Mouse (Mus musculus): ENCODE measurements at regions not wholly inside any gene's neighbourhood (a gene's known extent, or its start where the extent isn't known, plus 50 kb on each side); places are given as distances from the start of the nearest gene placed in this dataset.

GRCm38 (mm10) chr16:93041399-93041798 lies 215.4 kb upstream of the Runx1 start:
- Histone ChIP-seq H3K4me1 (ENCODE audit: insufficient read depth, low read depth, low read length) (no peaks in the 10 kb centered on the region), H3K36me3 (replicated peaks) (no peaks in the 10 kb centered on the region), H3K27me3 (ENCODE audit: insufficient read depth, low read length) (peaks cover 29% of the 10 kb centered on the region), H3K9me3 (replicated peaks) (peaks cover 6% of the 10 kb centered on the region), H3K4me3 (ENCODE audit: low read depth, low read length) (no peak overlapping the region)
- DNase-seq (ENCODE audit: low spot score) = no peak
- TF ChIP-seq CTCF (IDR thresholded peaks at IDR 0.05; ENCODE audit: low read depth, low read length) (no peak), TAL1 (conservative IDR thresholded peaks at IDR 0.05; ENCODE audit: low read depth, low read length) (no peak), POLR2AphosphoS5 (IDR thresholded peaks at IDR 0.05; ENCODE audit: insufficient replicate concordance, low read depth, low read length) (no peak), GATA2 (IDR thresholded peaks at IDR 0.05; ENCODE audit: borderline replicate concordance, low read depth, low read length) (no peak), GATA1 (IDR thresholded peaks at IDR 0.05; ENCODE audit: borderline replicate concordance, low read length) (no peak)
- ATAC-seq (ENCODE audit: extremely low read depth, insufficient number of reproducible peaks, low FRiP score, poor library complexity, severe bottlenecking) = no peak

- H3K9me3 ChIP-seq (replicated peaks) = peaks cover 9% of the 10 kb centered on the region
- H3K27me3 ChIP-seq (ENCODE audit: insufficient read depth, low read length) = peaks cover 21% of the 10 kb centered on the region
- no peak overlapping the region for H3K4me3 ChIP-seq (ENCODE audit: low read depth, low read length)
- ATAC-seq (ENCODE audit: extremely low read depth, insufficient number of reproducible peaks, low FRiP score, poor library complexity, severe bottlenecking) = no peak
- H3K36me3 ChIP-seq (replicated peaks) = no peaks in the 10 kb centered on the region
- peaks cover 25% of the 10 kb centered on the region for H3K4me1 ChIP-seq (ENCODE audit: insufficient read depth, low read depth, low read length)
- TF ChIP-seq GATA1 (IDR thresholded peaks at IDR 0.05; ENCODE audit: borderline replicate concordance, low read length) (no peak), TAL1 (conservative IDR thresholded peaks at IDR 0.05; ENCODE audit: low read depth, low read length) (no peak), CTCF (IDR thresholded peaks at IDR 0.05; ENCODE audit: low read depth, low read length) (no peak), GATA2 (IDR thresholded peaks at IDR 0.05; ENCODE audit: borderline replicate concordance, low read depth, low read length) (no peak), POLR2AphosphoS5 (IDR thresholded peaks at IDR 0.05; ENCODE audit: insufficient replicate concordance, low read depth, low read length) (no peak)
- no peak for DNase-seq (ENCODE audit: low spot score)
Observed at GRCm38 (mm10) chr16:93035626-93036025, 209.7 kb upstream of the Runx1 start.

- TF ChIP-seq GATA2 (IDR thresholded peaks at IDR 0.05; ENCODE audit: borderline replicate concordance, low read depth, low read length) (no peak), GATA1 (IDR thresholded peaks at IDR 0.05; ENCODE audit: borderline replicate concordance, low read length) (no peak), CTCF (IDR thresholded peaks at IDR 0.05; ENCODE audit: low read depth, low read length) (no peak), TAL1 (conservative IDR thresholded peaks at IDR 0.05; ENCODE audit: low read depth, low read length) (no peak), POLR2AphosphoS5 (IDR thresholded peaks at IDR 0.05; ENCODE audit: insufficient replicate concordance, low read depth, low read length) (no peak)
- DNase-seq (ENCODE audit: low spot score) (no peak), ATAC-seq (ENCODE audit: extremely low read depth, insufficient number of reproducible peaks, low FRiP score, poor library complexity, severe bottlenecking) (no peak)
- Histone ChIP-seq H3K4me3 (ENCODE audit: low read depth, low read length) (no peak overlapping the region), H3K9me3 (replicated peaks) (peaks cover 4% of the 10 kb centered on the region), H3K4me1 (ENCODE audit: insufficient read depth, low read depth, low read length) (peaks cover 30% of the 10 kb centered on the region), H3K36me3 (replicated peaks) (no peaks in the 10 kb centered on the region), H3K27me3 (ENCODE audit: insufficient read depth, low read length) (peaks cover 17% of the 10 kb centered on the region)
Observed at GRCm38 (mm10) chr16:93033943-93034342, 208.0 kb upstream of the Runx1 start.

GRCm38 (mm10) chr16:93031624-93032023 lies 205.7 kb upstream of the Runx1 start:
- TF ChIP-seq GATA2 (IDR thresholded peaks at IDR 0.05; ENCODE audit: borderline replicate concordance, low read depth, low read length) (no peak), CTCF (IDR thresholded peaks at IDR 0.05; ENCODE audit: low read depth, low read length) (no peak), POLR2AphosphoS5 (IDR thresholded peaks at IDR 0.05; ENCODE audit: insufficient replicate concordance, low read depth, low read length) (no peak), GATA1 (IDR thresholded peaks at IDR 0.05; ENCODE audit: borderline replicate concordance, low read length) (no peak)

GRCm38 (mm10) chr16:93028640-93029039 lies 202.7 kb upstream of the Runx1 start:
- Histone ChIP-seq H3K27me3 (ENCODE audit: insufficient read depth, low read length) (peaks cover 25% of the 10 kb centered on the region), H3K36me3 (replicated peaks) (no peaks in the 10 kb centered on the region), H3K4me3 (ENCODE audit: low read depth, low read length) (no peak overlapping the region), H3K4me1 (ENCODE audit: insufficient read depth, low read depth, low read length) (peaks cover 37% of the 10 kb centered on the region), H3K9me3 (replicated peaks) (peaks cover 4% of the 10 kb centered on the region)
- TF ChIP-seq TAL1 (conservative IDR thresholded peaks at IDR 0.05; ENCODE audit: low read depth, low read length) = no peak
- no peak for TF ChIP-seq GATA2 (IDR thresholded peaks at IDR 0.05; ENCODE audit: borderline replicate concordance, low read depth, low read length)
- no peak for TF ChIP-seq POLR2AphosphoS5 (IDR thresholded peaks at IDR 0.05; ENCODE audit: insufficient replicate concordance, low read depth, low read length)
- TF ChIP-seq CTCF (IDR thresholded peaks at IDR 0.05; ENCODE audit: low read depth, low read length) = no peak
- TF ChIP-seq GATA1 (IDR thresholded peaks at IDR 0.05; ENCODE audit: borderline replicate concordance, low read length) = no peak
- ATAC-seq (ENCODE audit: extremely low read depth, insufficient number of reproducible peaks, low FRiP score, poor library complexity, severe bottlenecking) (no peak), DNase-seq (ENCODE audit: low spot score) (no peak)

More at GRCm38 (mm10) chr16:93031624-93032023, 205.7 kb upstream of the Runx1 start:
- DNase-seq (ENCODE audit: low spot score) = peak; percentile 63
- Histone ChIP-seq H3K4me1 (ENCODE audit: insufficient read depth, low read depth, low read length) (peaks cover 37% of the 10 kb centered on the region), H3K4me3 (ENCODE audit: low read depth, low read length) (no peak overlapping the region), H3K36me3 (replicated peaks) (no peaks in the 10 kb centered on the region), H3K27me3 (ENCODE audit: insufficient read depth, low read length) (peaks cover 19% of the 10 kb centered on the region; the same call in 1 of the 2 replicates), H3K9me3 (replicated peaks) (peaks cover 4% of the 10 kb centered on the region)
- peak; percentile 40; the same call in 1 of the 2 replicates for ATAC-seq (ENCODE audit: extremely low read depth, insufficient number of reproducible peaks, low FRiP score, poor library complexity, severe bottlenecking)

- Histone ChIP-seq H3K4me1 (ENCODE audit: insufficient read depth, low read depth, low read length) (peaks cover 35% of the 10 kb centered on the region), H3K27me3 (ENCODE audit: insufficient read depth, low read length) (peaks cover 25% of the 10 kb centered on the region), H3K4me3 (ENCODE audit: low read depth, low read length) (no peak overlapping the region), H3K9me3 (replicated peaks) (no peaks in the 10 kb centered on the region), H3K36me3 (replicated peaks) (no peaks in the 10 kb centered on the region)
- ATAC-seq (ENCODE audit: extremely low read depth, insufficient number of reproducible peaks, low FRiP score, poor library complexity, severe bottlenecking) = no peak
- TF ChIP-seq GATA2 (IDR thresholded peaks at IDR 0.05; ENCODE audit: borderline replicate concordance, low read depth, low read length) (no peak), TAL1 (conservative IDR thresholded peaks at IDR 0.05; ENCODE audit: low read depth, low read length) (no peak), GATA1 (IDR thresholded peaks at IDR 0.05; ENCODE audit: borderline replicate concordance, low read length) (no peak), POLR2AphosphoS5 (IDR thresholded peaks at IDR 0.05; ENCODE audit: insufficient replicate concordance, low read depth, low read length) (no peak), CTCF (IDR thresholded peaks at IDR 0.05; ENCODE audit: low read depth, low read length) (no peak)
- no peak for DNase-seq (ENCODE audit: low spot score)
Observed at GRCm38 (mm10) chr16:93028016-93028415, 202.1 kb upstream of the Runx1 start.
